Mouse (Mus musculus) kidney, postnatal 0 days (tissue): ENCODE results near the gene Nell2. TPM values are rescaled to one million over a fixed set of nuclear protein-coding genes. Genes with fewer than 3 reads are reported as not detected.

ENCODE experiments used
- ATAC-seq: fragments of 200-750 bp; cut with Nextera tagmentation; replicated peaks from 2 replicates; pipeline ENCODE4 v1.8.0; 2017; ENCODE audit warnings: low read depth, moderate number of reproducible peaks, moderate TSS enrichment, moderate library complexity; ENCODE audit not compliant: low FRiP score
- DNase-seq: peaks from one replicate; pipeline ENCODE4 v3.0.0-alpha.2; 2016; ENCODE audit warnings: low spot score
- H3K27ac ChIP-seq: fragments of 300-500 bp; sonication (generic); 2 replicates; pipeline ENCODE4 v1.5.1; 2014; ENCODE audit warnings: mild to moderate bottlenecking
- H3K27me3 ChIP-seq: fragments of 300-500 bp; sonication (generic); 2 replicates; pipeline ENCODE4 v1.6.1; 2014; ENCODE audit warnings: low read length, mixed read lengths; ENCODE audit not compliant: insufficient read depth
- H3K36me3 ChIP-seq: fragments of 300-500 bp; sonication (generic); 2 replicates; pipeline ENCODE4 v1.6.1; 2014; ENCODE audit warnings: low read length, mixed read lengths; ENCODE audit not compliant: insufficient read depth
- H3K4me1 ChIP-seq: fragments of 300-500 bp; sonication (generic); replicated peaks from 2 replicates; pipeline ENCODE4 v1.6.1; 2014; ENCODE audit warnings: antibody characterized with exemption, low read length, mixed read lengths; ENCODE audit not compliant: insufficient read depth
- H3K4me2 ChIP-seq: fragments of 300-500 bp; sonication (generic); 2 replicates; pipeline ENCODE4 v1.6.1; 2014; ENCODE audit warnings: mild to moderate bottlenecking, low read length, moderate library complexity, mixed read lengths
- H3K4me3 ChIP-seq: fragments of 300-500 bp; sonication (generic); replicated peaks from 2 replicates; pipeline ENCODE4 v1.5.1; 2014; ENCODE audit warnings: low read depth, low read length
- H3K9ac ChIP-seq: fragments of 300-500 bp; sonication (generic); 2 replicates; pipeline ENCODE4 v1.6.1; 2014; ENCODE audit warnings: low read depth, low read length
- H3K9me3 ChIP-seq: fragments of 300-500 bp; sonication (generic); replicated peaks from 2 replicates; pipeline ENCODE4 v1.6.1; 2016; ENCODE audit warnings: low read length, inconsistent platforms, mixed read lengths
- CTCF ChIP-seq: IDR thresholded peaks from 2 replicates; pipeline ENCODE4 v1.5.1; 2016; ENCODE audit warnings: antibody characterized with exemption, low read depth, mild to moderate bottlenecking, moderate library complexity
- WGBS: fragments of 180-500 bp; shearing (Covaris S2); extraction: QIAGEN DNeasy Blood & Tissue Kit; methylation state at CpG from one replicate; pipeline ENCODE4 v1.1.7; 2014; 5-methylcytosine and 5-hydroxymethylcytosine counted together
- polyA plus RNA-seq: library from polyadenylated mRNA; unstranded; fragments of >200 nt; fragmentation: Nextera tagmentation; extraction: Ambion mirVana; gene quantifications from 2 replicates; pipeline ENCODE4 v1.2.1, GENCODE M21; 2015

Gene Nell2
- polyA plus RNA-seq, 1 experiment from 2014 or later: 8.2 TPM

- 82% methylated on average over 9 of the region's 9 CpGs for WGBS
- H3K36me3 ChIP-seq: no peaks in the 10 kb centered on the region
- DNase-seq (no peak), ATAC-seq (no peak)
- no peaks in the 10 kb centered on the region for H3K9me3 ChIP-seq
- no peak overlapping the region for H3K4me2 ChIP-seq
- no peak overlapping the region for H3K4me3 ChIP-seq
- H3K27me3 ChIP-seq: no peaks in the 10 kb centered on the region
- no peak overlapping the region for H3K9ac ChIP-seq
- H3K4me1 ChIP-seq: no peaks in the 10 kb centered on the region
- no peak for TF ChIP-seq CTCF
- no peak overlapping the region for H3K27ac ChIP-seq
Observed at GRCm38 (mm10) chr15:95042437-95042836, 485.9 kb downstream of the Nell2 start.

- Histone ChIP-seq H3K4me3 (no peak overlapping the region), H3K27me3 (no peaks in the 10 kb centered on the region), H3K9me3 (no peaks in the 10 kb centered on the region), H3K27ac (no peak overlapping the region), H3K36me3 (no peaks in the 10 kb centered on the region), H3K4me2 (no peak overlapping the region), H3K9ac (no peak overlapping the region), H3K4me1 (no peaks in the 10 kb centered on the region)
- ATAC-seq (no peak), DNase-seq (no peak)
- 49% methylated on average over 5 of the region's 5 CpGs for WGBS
- no peak for TF ChIP-seq CTCF
Observed at GRCm38 (mm10) chr15:95029487-95029875, 498.9 kb downstream of the Nell2 start.

GRCm38 (mm10) chr15:95028862-95029486 is 499.4 kb downstream of the Nell2 start:
- H3K4me3 ChIP-seq: no peak overlapping the region

More at GRCm38 (mm10) chr15:95028862-95029486, 499.4 kb downstream of the Nell2 start:
- Histone ChIP-seq H3K36me3 (no peaks in the 10 kb centered on the region), H3K27ac (no peak overlapping the region), H3K4me1 (no peaks in the 10 kb centered on the region), H3K9me3 (no peaks in the 10 kb centered on the region), H3K9ac (no peak overlapping the region), H3K27me3 (no peaks in the 10 kb centered on the region), H3K4me2 (no peak overlapping the region)
- DNase-seq (no peak), ATAC-seq (no peak)
- WGBS: 86% methylated on average over 13 of the region's 13 CpGs
- TF ChIP-seq CTCF: no peak

Other genes starting within 250 kb of the Nell2 start
- 0.18 TPM in 1 of 2 replicates, not detected in the other for gene Dbx2, start 127.4 kb upstream of the Nell2 start, polyA plus RNA-seq